Comparison of ENCODE assay signal across 8 mouse cellular contexts in genomic region chr2:167071641-167072601, GRCm38 (mm10). TPM values are rescaled to one million over a fixed set of nuclear protein-coding genes. Genes with fewer than 3 reads are reported as not detected.
DNase-seq lines count a peak whose midpoint lies in the region; ATAC-seq lines count a peak whose summit lies in the region.

No protein-coding gene starts in this region.

- peak overlapping the region; percentile 73 for H3K4me2 ChIP-seq in hindbrain, embryonic 16.5 days (ENCODE audit: low read length)

- peaks cover under 1% of the 10 kb centered on the region; the same call in 1 of the 2 replicates for H3K36me3 ChIP-seq in hindbrain, embryonic 16.5 days (ENCODE audit: control insufficient read depth, insufficient read depth, low read length)

- peak overlapping the region; percentile 87 for H3K27ac ChIP-seq in hindbrain, embryonic 16.5 days (ENCODE audit: low read depth, low read length)

- peaks cover 13% of the 10 kb centered on the region; the same call in 1 of the 2 replicates for H3K4me1 ChIP-seq in hindbrain, embryonic 16.5 days (ENCODE audit: control insufficient read depth, insufficient read depth, low read depth, low read length)

- 6% methylated on average over 22 of the region's 22 CpGs for WGBS in hindbrain, embryonic 16.5 days

- H3K9me3 ChIP-seq in hindbrain, embryonic 16.5 days (ENCODE audit: control insufficient read depth, low read length) = no peaks in the 10 kb centered on the region

- H3K27me3 ChIP-seq in hindbrain, embryonic 16.5 days (replicated peaks; ENCODE audit: control insufficient read depth, insufficient read depth, low read length) = no peaks in the 10 kb centered on the region; the same call in 1 of the 2 replicates

- peak; percentile 98 for DNase-seq in ZHBTc4 (ENCODE audit: low read depth, low spot score)
- DNase-seq in cerebellum, postnatal 4 days (ENCODE audit: low spot score in 2 of 2) = peak; percentile 97 to 98
- DNase-seq in gastrocnemius, adult 18-20 months (ENCODE audit: low spot score) = peak; percentile 96
- peak; percentile 95 for DNase-seq in left cerebral cortex, adult 11 months (ENCODE audit: low spot score)
- peak; percentile 98 for DNase-seq in lung, postnatal 36 days
- DNase-seq in retina, embryonic 14.5 days (ENCODE audit: low spot score) = peak; percentile 99
- peak; percentile 85 to 88 for DNase-seq in thymus, postnatal 36 days

- ATAC-seq in hindbrain, embryonic 16.5 days = peak; percentile 98

- peak overlapping the region; percentile 72 for H3K9ac ChIP-seq in hindbrain, embryonic 16.5 days (ENCODE audit: low read depth, low read length)

- H3K4me3 ChIP-seq in hindbrain, embryonic 16.5 days (ENCODE audit: low read length) = peak overlapping the region; percentile 55

RNA-seq across cellular contexts. Expression of gene Znfx1, which starts 9.1 kb away (rescaled TPM):
- 10 to 100 TPM; 25.7 to 26.8 TPM for total RNA-seq in gastrocnemius, adult 18-20 months (2021)
- polyA plus RNA-seq in hindbrain, embryonic 16.5 days (2015; fragmentation: Nextera tagmentation; extraction: Ambion mirVana) = 6.8 and 7.6 TPM in 2 replicates

RNA-seq across cellular contexts. Expression of gene Ddx27, which starts 56.9 kb away (rescaled TPM):
- total RNA-seq in gastrocnemius, adult 18-20 months (2021) = 1 to 10 TPM; 8.0 to 9.7 TPM
- polyA plus RNA-seq in hindbrain, embryonic 16.5 days (2015; fragmentation: Nextera tagmentation; extraction: Ambion mirVana) = 34.9 and 38.1 TPM in 2 replicates

Comparison
In these comparisons a context has a peak if more than half of its experiments do, and no peak if none do; other contexts are left out.
1. Peak in every context shown above with its lines: DNase-seq, ATAC-seq, H3K4me3 ChIP-seq and H3K27ac ChIP-seq.